Mouse (Mus musculus) urinary bladder, postnatal 14 days (tissue): ENCODE data around the gene 2310007B03Rik.

Experiments
- DNase-seq: peaks from one replicate; pipeline ENCODE4 v3.0.0; 2021; ENCODE audit warnings: low spot score

2310007B03Rik gene

GRCm38 (mm10) chr1:93159566-93160500 is 915 bp downstream of the 2310007B03Rik start:
- DNase-seq: peak; percentile 45

DNA sequence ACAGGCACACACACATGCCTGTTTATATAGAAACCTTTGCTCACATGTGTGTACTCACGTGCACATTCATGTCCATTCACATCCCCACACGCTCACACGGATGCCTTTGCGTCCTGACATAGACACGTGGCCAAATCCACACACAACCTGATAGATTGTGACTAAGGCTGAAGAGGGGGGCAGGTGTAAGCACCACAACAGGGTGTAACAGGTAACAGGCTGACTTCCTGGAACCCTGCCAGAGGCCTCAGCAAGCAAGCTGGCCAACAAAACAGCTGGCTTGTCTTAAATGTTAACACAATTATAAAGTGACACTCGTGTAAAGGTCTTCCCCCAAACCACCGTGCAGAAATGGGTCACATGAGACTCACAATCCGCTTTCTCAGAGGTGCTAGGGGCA is 1.8 kb downstream of the 2310007B03Rik start:
- peak; percentile 64 for DNase-seq

GRCm38 (mm10) chr1:93157566-93157965 is 3.2 kb downstream of the 2310007B03Rik start:
- DNase-seq: peak; percentile 57

DNA sequence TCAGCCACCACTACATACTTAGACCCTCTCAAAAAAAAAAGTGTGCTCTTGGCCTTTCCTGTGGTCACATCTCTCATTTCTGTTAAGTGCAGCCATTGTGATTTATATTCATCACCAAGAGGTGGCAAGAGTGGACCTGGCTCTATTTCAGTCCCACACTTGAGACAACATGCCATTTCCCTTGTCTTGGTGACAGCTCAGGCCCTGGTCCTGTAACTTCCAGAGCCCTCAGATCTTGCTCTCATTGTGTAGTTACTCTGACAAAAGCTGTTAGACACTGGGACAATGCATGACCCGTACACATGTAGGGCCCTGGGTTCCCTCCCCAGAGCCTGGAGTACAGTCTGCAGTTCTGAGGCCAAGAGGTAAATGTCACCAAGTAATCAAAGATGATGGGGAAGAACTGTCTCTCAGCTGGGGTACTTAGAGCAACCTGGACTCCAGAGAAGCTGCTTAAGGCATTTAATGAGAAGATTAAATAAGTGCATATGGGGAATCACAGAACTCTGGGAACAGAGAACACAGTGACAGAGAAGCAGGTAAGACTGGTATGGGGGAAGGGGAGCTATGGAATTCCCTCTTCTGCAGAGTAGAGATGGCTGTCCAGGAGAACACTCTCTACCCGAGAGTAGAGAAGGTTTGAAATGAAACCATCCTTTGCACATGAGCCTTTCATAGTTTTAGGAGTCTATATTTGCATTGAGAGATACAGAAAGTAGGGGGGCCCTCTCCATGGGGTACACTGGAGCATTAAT is 9.7 kb downstream of the 2310007B03Rik start:
- peak; percentile 36 for DNase-seq

DNA sequence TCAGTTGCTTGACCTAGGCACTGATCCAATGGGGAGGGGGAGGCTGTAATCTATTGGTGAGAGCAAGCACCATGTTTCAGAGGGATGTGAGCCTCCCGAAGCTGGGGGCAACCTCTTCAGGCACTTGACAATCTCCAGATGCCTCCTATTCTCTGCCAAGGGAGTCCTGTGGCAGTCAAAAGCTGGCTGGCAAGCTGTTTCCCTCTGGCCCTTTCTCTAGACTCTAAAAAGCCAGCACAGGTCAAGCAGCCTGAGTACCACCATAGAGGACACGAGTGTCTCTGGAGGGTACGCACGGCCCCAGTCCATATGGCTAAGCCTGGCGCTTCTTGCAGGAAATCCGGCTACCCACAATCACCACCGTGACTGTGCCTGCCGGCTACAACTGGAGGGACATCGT is 16.6 kb downstream of the 2310007B03Rik start:
- no peak for DNase-seq

DNA sequence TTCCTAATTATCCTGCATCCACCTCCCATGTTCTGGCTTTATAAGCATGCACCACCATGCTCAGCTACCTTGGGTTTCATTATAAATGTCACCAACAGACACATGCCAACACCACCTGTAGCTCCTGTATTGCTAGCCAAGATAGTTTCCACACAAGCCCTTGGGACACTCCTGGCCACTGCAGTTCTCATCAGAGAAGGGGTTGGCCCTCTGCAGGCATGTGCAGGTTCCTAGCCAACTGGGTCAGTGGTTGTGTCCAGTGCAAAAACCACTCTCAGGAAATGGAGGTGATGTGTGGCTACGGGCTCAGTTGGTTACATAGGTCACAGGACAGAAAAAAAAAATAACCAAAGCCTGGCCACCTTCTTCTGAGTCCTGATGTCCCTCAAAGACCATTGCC is 17.9 kb downstream of the 2310007B03Rik start:
- no peak for DNase-seq

GRCm38 (mm10) chr1:93139713-93140112 is 21.0 kb downstream of the 2310007B03Rik start:
- DNase-seq: no peak

- no peak for DNase-seq
These were observed 22.2 kb downstream of the 2310007B03Rik start for GRCm38 (mm10) chr1:93138534-93138933.

DNA sequence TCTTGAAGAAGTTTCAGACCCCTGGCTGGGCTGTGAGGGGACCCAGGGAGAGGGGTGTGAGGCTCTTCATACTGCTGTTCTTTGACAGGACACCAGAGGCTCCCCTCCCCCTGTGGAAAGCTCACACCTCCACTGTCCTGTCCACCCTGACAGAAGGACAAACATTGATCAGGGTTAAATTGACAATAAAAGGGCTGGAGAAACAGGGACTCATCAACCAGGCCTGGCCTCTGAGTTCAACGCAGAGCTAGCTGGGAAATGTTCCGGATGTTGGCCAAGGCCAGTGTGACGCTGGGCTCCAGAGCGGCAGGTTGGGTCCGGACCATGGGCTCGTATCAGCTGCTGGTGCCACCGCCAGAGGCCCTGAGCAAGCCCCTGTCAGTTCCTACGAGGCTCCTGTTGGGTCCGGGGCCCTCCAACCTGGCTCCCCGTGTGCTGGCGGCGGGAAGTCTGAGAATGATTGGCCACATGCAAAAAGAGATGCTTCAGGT is 25.7 kb downstream of the 2310007B03Rik start, which contains the start of gene Agxt:
Agxt (plus strand) TSS at position 205 of the 491 bp plus-strand sequence.
- no peak for DNase-seq

GRCm38 (mm10) chr1:93132676-93133075 is 28.1 kb downstream of the 2310007B03Rik start:
- DNase-seq: no peak

DNA sequence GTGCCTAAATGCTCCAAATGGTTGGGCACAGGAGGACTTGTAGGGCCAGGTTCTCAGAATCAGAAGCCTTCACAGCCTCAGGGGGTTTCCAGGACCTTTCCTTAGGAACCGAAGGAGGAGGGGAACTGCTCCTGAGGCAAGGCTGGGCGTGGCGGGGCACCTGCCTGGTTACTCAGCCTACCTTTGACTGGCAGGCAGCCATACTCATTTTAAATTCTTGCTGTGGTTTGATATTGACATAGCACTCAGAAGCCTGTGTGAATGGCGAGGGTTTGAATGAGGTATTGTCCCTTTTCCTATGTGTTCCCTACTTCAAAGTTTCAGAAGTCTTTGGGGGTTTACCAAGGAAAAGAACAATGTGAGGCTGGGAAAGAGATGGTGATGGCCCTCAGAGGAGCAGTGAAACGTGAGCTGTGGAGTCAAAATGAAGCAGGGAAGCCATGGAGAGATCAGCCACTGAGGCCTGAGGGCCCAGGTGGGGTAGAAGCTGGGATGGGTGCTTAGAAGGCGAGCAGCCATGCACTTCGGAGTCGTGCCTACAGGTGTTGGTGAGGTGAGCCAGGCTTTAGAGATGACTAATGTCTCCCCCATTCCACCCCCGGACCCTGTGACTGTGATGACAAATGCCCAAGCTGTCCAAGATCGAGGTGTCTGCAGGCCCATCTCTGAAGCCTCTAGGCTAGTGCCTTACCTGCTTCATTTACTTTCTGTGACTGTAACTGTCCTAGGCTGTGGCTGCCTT is 30.3 kb downstream of the 2310007B03Rik start:
- peak; percentile 35 for DNase-seq

DNA sequence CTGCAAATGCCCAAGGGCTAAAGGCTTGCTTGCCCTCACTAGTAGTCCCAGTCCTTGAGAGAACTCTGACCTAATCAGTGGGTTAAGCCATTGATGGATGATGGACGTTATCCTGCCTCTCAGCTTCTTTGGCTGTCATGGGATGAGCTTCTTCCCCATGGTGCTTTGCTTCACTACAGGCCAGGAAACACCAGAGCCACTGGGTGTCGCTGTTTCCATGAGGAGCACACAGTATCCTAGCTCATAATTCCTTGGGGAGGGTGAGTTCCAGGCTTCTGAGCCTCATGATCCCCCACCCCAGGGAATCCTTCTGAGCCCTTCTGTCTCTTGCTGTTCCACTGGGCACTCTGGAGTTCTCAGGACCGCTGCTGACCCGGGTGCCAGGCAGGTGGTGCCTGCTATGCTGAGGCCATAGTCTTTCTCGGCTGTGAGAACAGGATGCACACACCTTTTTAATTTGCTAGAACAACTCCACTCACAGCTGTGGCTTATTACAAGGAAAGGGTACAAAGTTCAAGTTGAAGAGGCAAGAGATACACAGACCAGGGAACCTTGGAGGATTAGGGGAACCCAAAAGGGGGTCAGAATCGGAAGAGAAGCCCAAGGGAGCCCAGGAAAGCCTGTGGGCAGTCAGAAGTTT is 31.9 kb downstream of the 2310007B03Rik start:
- peak; percentile 69 for DNase-seq

GRCm38 (mm10) chr1:93128209-93128608 is 32.5 kb downstream of the 2310007B03Rik start:
- DNase-seq: no peak

DNA sequence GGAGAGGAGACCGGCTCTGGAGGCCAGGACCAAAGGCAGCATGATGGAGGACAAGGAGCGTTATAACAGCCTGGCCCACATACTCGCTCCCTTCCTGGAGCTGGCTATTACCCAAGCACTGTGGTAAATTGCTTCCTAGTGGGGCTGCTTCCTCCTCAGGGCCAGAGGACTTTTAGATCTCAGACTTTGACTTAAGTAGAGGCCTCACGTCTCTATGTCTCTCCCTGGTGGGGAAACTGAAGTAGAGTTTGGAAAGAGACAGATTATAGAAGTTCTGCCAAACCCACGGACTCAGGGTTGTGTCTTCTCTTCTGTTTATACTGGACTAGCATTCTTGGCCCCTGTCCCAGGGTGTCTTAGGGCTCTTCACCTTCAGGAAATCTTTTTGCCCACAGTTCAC is 35.5 kb downstream of the 2310007B03Rik start:
- no peak for DNase-seq

DNA sequence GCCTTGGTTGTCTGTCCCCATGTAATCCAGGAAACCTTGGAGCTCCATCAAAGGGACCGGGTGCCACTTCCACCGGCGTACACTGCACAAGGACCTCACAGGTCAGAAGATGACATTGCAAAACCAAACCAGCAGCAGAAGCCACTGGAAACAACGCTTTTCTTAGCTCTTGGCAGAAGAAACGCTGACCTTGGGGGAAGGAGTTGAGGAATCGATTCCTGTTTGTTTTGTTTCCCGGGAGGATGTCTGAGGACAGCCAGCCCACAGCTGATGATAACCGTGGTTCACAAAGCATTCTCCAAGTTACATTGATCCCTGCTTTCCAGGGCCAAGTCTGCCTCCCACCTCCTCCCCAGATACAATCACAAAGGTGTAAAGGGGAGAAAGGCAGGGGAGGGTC is 36.7 kb downstream of the 2310007B03Rik start:
- no peak for DNase-seq

- DNase-seq: no peak
These were observed 37.4 kb downstream of the 2310007B03Rik start for GRCm38 (mm10) chr1:93123179-93123854.

- no peak for DNase-seq
These were observed 41.9 kb downstream of the 2310007B03Rik start for GRCm38 (mm10) chr1:93118816-93119215.

GRCm38 (mm10) chr1:93115471-93115870 is 45.3 kb downstream of the 2310007B03Rik start:
- DNase-seq: no peak

GRCm38 (mm10) chr1:93114713-93115463 is 45.9 kb downstream of the 2310007B03Rik start:
- peak; percentile 69 for DNase-seq

DNA sequence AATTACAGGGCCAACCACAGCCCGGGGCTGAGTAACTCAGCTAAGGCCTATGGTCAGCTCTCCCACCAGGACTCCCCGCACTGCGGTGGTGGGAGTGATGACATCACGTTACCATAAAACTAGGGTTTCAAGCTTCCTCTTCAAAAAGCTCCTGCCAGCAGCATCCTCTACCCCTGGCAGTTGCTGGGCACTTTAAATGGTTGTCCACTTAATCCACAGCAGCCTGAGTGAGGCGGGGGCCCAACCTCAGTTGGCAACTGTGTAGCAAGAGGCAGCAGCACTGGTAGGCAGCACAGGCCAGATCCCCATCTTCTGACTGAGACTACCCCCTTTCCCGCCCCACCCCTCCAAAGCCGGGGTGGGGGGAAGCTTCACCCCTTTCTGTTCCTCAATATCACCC is 58.0 kb downstream of the 2310007B03Rik start:
- DNase-seq: no peak
